Mouse (Mus musculus): Measurements from ENCODE around the gene Kank1.

Gene Kank1

DNA sequence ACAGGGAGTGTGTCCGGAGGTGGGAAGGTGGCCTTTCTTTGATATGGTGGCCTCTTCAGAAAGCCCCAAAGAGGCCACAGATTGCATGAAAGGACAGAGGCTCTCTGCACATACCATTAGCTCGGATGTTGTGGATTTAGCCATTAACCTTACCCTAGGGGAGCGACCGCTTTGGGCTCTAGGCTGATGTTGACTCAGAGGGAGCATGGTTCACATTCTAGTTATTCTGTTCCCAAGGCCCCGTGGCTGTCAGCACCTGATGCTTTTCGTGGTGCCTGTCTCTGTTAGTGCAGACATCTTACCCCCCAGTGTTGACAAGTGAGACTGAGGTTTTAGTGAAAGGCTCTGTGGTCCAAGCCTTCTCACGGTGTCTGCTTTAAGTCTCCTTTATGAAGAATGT lies 74.9 kb downstream of the Kank1 start:
- no peak for DNase-seq (ENCODE audit: low spot score)

DNA sequence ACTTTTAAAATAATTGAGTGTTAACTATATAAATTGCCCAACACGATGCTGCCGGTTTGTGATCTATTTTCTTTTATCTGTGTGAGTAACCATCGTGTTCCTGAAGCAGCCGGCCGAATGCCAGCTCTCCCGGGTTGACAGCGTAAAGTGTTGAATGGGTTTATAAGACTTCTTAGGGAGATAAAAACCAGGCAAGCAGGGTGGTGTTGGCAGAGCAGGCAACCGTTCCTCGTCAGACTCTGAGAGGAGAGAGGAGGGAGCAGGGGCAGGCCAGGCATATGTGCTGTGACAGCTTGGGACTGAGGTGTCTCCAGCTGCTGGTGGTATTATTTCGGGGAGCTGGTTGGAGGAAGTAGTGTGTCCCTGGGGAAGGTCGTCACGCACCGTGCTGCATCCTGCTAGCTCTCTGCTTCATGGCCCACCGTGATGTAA lies 78.7 kb downstream of the Kank1 start:
- peak; percentile 85 for DNase-seq (ENCODE audit: low spot score)

DNA sequence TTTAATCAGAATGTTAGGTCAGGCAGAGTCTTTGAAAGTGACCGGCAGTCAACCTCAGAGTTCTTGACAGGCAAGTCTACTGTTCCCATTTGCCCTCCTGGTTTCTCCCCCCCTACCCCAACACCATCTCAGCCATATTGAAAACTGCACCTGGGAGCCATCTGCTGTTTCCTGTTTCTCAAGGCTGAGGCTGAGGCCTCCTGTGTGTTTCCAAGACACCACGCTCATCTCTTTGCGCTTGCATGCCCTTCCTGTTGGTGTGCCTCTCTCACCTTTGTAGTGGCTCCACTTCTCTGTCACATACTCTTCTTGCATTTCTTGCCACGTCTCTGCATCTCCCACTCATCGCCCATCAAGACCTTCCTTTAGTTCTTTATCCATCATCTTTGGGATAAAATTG lies 79.2 kb downstream of the Kank1 start:
- DNase-seq (ENCODE audit: low spot score), result no peak

GRCm38 (mm10) chr19:25324265-25324664 lies 87.5 kb downstream of the Kank1 start:
- DNase-seq (ENCODE audit: low spot score), result no peak

DNA sequence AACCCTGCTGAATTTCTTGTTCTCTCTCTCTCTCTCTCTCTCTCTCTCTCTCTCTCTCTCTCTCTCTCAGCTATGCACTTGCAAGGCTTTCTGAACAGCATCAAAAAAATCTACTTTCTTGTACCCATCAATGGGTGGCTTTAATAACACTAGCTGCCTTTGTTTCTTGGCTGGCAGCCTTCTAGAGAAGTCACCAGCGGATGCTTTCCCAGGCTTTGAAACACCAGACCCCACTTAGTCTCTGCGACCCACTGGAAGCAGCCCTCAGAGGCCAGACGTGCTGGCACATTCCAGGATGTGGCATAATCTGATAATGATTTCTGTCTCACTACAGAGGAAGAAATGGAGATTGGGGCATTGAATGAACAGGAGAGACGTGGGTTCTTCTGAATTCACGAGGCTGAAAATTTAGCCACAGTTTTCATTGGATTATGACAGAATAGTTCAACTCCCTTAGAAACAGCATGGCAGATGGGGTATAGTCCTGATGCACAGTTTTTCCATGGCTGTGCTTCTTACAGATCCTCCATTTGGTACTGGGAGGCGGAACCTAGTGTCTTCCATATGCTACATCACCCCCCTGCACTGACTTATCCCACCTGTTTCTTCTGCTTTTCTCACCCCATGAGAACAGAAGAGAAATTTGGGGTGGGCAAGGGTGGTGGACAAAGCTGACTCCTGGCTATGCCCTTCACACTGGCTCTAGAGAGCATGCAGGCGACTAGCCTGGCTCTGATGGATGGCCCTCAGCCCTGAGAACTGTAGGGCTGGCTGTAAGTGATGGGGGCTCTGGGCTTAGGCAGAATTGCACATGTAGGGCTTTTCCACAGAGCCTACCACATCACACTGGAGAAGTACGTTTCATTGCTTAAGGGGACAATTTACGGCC lies 88.6 kb downstream of the Kank1 start:
- no peak for DNase-seq (ENCODE audit: low spot score)

DNA sequence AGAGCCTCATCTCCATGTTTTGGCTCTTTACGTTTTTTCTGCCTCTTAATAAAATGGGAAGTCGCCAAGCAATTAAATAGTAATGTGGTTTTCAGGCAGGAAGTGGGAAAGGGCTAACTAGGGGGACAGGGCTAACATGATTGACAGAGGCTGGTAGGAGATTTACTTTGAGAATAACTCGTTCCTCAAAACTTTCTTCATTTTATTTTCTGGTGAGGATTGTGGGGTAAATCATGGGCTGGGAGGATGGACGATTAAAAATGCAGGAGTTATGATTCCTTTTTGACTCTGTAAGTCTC lies 89.2 kb downstream of the Kank1 start:
- no peak for DNase-seq (ENCODE audit: low spot score)

DNA sequence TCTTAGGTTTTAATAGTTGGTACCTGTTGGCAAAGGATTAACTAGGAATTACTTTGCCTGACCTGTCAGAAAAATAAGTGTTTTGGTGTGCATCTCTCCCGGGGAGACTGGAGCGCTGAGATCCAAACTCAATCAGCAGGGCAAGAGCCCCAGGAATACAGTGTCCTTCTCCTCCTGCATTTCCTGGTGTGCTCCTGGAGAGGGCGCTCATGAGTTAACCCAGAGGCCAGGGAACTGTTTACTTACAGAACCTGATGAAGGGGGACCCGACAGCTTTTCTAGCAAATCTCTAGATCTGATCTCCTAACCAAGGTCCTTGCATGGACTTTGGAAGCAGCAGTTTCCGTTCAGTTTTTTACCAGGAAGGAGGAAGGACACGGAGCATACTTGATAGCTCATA lies 90.9 kb downstream of the Kank1 start:
- no peak for DNase-seq (ENCODE audit: low spot score)

DNA sequence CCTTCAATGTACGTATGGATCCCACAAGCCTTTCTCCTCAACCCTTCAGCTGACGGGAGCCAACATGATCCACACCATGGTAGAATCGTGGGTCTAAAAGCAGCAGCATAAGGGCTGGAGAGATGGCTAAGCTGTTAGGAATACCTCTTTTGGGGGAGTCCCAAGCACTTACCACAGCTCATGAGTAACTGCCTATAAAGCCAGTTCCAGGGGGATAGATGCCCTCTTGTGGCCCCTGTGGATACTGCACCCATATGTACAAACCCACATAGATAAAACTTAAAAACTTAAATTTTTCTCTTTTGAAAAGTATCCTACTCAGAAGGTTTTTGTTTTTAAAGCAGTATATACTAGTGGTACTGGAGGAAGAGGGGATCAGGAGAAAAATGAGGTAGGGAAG lies 97.6 kb downstream of the Kank1 start:
- DNase-seq (ENCODE audit: low spot score), result no peak

DNA sequence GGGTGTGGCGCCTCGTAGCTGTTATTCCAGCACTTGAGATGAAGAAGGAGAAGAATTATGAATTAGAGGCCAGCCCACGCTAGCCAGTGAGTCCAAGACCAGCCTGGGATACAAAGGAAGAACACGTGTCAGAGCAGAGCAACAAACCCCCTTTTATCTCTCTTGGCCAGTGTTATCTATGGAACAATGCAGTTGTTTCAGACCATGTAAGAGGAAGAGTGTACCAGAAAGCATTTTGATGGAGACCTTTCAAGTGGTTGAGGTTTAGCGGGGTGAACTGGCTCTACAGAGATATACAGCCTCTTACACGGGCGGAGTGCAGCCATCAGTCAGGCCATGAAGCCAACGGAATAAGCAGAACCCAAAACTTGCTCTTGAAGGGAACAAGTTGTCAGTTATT lies 100.0 kb downstream of the Kank1 start:
- no peak for DNase-seq (ENCODE audit: low spot score)

DNA sequence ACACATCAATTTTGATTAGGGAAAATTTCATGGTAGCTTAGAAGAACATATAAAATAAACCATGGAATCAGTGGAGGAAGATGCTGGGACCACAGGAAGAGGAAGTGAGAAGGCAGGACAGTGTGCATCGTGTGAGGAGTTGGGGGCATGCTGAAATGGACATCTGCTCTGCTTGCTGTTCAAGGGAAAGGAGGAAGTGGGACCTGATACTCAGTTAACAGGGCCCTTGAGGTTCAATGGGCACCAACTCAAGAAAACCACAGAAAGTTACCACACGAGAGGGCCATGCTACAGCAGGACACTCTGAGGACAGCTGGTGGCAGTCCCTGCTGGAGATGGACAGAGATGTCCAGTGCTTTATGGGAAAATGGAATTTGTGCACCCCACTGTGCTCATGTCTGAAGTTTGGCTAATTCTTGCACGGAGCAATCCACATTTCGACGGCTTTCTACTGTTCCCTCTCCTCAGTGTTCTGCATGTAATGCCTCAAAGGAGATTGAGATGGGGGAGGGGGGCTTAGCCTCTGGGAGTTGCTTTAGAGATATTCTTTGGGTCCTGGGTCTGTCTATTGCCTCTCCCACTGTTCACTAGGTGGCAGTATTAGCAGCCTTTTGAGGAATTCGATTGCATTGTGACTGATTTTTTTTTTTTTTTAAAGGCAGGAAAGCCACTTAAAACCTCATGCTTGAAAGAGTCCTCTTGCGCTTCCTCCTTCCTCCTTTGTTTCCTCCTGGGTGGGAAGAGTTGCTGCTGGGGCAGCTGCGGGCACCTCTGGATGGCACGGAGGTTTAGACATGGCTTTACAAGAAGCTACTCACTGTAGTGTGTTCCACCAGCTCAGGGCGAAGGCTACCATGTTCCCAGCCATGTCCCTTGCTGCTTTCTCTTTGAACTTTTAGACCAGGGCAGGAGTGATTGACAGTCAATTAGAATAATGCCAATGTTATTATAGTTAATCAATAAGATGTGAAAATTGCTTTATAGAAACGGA lies 104.2 kb downstream of the Kank1 start:
- no peak for DNase-seq (ENCODE audit: low spot score)

DNA sequence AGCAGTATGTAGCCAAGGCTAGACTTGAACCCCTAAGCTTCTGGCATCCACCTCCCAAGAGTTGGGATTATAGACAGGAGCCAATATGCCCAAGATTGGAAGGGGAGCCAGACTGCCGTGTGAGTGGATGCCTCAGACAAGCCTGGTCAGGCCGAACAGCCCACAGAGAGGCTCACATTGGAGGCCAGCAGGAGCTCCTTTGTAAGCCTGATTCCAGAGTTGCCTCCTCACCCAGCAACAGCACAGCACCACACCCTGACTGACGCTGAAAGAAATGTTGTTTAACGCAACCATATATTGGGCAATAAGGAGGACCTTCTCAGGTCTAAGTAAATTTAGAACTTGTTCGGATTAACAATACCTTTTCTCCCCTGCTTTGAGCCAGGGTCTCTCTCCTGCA lies 105.3 kb downstream of the Kank1 start:
- no peak for DNase-seq (ENCODE audit: low spot score)

DNA sequence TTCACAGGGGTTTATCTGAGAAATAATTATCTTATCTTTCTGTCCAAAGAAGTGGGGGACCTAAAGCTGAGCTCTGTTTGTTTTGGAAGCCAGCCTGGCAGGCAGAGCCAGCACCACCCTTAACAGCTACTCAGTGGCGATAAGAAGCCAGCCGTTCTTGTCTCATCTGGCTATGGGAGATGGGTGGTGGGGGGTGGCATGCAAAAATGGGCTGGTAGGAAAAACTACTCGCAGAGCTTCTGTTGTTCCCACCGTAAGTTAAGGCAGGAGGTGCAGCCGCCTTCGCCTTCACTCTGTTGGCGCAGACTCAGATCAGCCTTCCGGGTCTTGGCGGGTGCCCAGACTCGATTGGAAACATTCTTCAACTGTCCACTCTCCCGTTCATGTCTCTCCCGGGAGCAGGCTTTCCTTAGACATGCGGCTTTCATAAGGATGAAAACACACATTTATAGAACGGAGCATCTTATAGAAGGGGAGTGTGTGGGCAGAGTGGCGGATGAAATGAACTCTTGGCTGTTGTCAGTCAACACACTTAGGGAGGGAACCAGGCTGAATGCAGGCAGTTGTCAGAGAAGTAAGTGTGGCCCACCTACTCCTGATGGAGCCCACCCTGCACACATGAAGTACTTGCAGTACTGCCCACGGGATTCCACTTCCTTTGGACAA lies 107.0 kb downstream of the Kank1 start:
- DNase-seq (ENCODE audit: low spot score), result peak; percentile 28

DNA sequence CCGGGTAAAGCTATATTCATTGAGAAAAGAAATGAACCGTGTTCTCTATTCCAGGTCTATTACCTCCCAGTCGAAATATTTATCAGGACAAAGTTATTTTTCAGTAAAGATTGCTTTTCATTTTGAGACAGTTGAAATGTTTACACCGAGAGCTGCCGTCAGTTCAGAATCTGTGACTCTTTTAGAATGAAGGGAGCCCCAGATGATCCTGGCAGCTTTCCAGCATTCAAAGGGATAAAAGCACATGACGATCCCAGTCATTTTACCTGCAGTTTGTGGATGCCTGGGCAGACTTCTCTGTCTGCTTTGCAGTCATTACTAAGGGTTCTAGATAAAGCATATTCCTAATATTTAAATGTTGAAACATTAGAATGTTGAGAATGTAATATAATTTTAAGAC lies 107.6 kb downstream of the Kank1 start:
- DNase-seq (ENCODE audit: low spot score), result no peak

- no peak for DNase-seq (ENCODE audit: low spot score)
These were observed 109.2 kb downstream of the Kank1 start for GRCm38 (mm10) chr19:25345972-25346371.

GRCm38 (mm10) chr19:25347515-25347914 lies 110.7 kb downstream of the Kank1 start:
- no peak for DNase-seq (ENCODE audit: low spot score)

DNA sequence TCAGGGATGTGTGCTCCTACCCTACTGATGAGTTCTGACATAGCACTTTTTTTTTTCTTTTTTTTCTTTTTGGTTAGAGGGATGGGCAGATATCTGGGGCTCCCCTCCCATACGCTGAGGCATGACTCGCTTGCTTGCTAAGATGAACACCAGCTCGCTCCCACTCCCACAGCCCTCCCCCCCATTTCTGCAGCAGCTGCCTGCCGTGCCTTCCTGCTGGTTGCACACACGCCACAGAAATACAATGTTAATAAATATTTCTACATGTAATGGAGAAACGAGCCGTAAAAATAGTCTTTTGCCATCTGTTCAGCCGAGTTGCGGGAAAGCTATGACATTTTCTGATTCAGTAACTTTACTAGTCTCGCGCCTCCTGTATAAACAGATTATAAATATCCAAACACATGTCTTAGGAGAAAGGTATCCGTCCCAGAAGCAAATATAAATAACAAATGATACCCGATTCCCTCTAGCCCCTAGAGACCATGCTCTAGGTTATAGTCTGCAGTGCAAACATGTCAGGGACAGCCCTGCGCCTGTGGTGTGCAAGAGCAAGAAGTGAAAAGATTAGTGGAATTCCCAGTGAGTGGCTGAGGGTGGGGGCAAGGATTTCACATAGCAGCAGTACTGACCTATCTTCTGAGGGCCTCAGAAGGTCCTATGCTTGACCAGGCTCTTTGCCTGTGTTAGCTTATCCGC lies 114.6 kb downstream of the Kank1 start:
- DNase-seq (ENCODE audit: low spot score), result no peak

DNA sequence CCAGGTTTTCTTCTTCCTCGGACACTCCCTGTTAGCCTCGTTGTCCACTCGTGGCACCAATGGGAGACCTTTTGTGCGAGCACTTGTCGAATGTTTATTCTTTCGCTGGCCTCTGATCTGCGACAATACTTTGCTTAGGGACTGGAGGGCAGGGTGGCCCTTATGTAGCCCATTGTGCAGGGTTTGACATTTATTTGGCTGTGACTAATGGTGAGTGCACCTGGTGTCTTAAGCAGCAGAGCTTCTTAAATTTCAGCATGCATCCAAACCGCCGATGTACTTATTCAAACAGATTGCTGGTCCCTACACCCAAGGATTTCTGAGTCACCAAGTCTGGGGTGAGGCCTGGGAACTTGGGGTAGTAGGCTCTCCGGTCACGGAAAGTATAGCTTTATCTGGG lies 120.3 kb downstream of the Kank1 start:
- no peak for DNase-seq (ENCODE audit: low spot score)

DNA sequence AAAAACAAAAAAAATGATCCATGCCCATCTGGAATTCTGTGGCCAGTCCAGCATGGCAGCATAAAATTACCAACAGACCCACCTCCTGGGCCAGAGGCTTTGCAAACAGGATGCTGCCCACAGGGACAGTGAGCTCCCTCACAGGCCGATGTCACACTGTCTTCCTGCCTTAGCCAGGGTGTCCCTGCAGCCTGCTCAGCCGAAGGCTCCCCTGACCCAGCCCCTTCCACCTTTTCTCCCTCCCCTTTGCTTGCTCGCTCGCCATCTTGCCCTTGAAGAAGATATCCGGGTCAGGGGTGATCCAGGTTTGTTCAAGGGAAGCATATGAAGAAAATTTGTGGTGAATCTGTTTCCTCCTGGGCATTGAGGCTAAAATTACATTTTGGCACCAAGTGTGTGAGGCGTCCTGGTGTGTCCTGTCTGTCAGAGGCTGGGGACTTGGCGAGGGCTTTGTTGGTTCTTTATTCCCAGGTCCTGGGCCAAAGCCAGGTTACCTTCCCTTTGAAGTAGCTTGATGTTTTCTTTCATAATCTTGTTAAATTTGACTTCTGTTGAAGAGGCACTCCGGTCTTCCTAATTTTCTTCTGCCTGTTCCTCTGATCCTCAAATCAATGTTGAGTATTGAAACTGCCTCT lies 121.8 kb downstream of the Kank1 start:
- DNase-seq (ENCODE audit: low spot score), result no peak

GRCm38 (mm10) chr19:25360571-25361029 lies 123.8 kb downstream of the Kank1 start:
- no peak for DNase-seq (ENCODE audit: low spot score)

GRCm38 (mm10) chr19:25361956-25362355 lies 125.2 kb downstream of the Kank1 start:
- DNase-seq (ENCODE audit: low spot score), result no peak

GRCm38 (mm10) chr19:25365698-25366097 lies 128.9 kb downstream of the Kank1 start:
- no peak for DNase-seq (ENCODE audit: low spot score)
